Mouse (Mus musculus): ENCODE measurements around the gene Aim2.

- TF ChIP-seq CTCF (IDR thresholded peaks at IDR 0.05; ENCODE audit: control insufficient read depth, insufficient read depth, insufficient read length) (no peak), MYOD1 (IDR thresholded peaks at IDR 0.05; ENCODE audit: control insufficient read depth, insufficient read length, low read depth) (no peak)
Observed at GRCm38 (mm10) chr1:173451665-173452064, 101.0 kb downstream of the Aim2 start.
